Mouse (Mus musculus) kidney, adult 2 months (tissue): ENCODE results near the gene Ccdc114. TPM values are rescaled to one million over a fixed set of nuclear protein-coding genes. Genes with fewer than 3 reads are reported as not detected.

ENCODE experiments used
- DNase-seq: peaks from one replicate; pipeline ENCODE4 v3.0.0; 2021
- H3K27ac ChIP-seq: fragments of 200-500 bp; 2 replicates; pipeline ENCODE4 v1.5.1; 2012; ENCODE audit warnings: low read depth, low read length, control low read depth, inconsistent platforms; ENCODE audit not compliant: insufficient read depth
- H3K27me3 ChIP-seq: fragments of 200-500 bp; replicated peaks from 2 replicates; pipeline ENCODE4 v1.6.1; 2012; ENCODE audit warnings: mild to moderate bottlenecking, moderate library complexity, low read length, inconsistent platforms; ENCODE audit not compliant: control insufficient read depth, insufficient read depth
- H3K36me3 ChIP-seq: fragments of 200-500 bp; 2 replicates; pipeline ENCODE4 v1.6.1; 2012; ENCODE audit warnings: mild to moderate bottlenecking, moderate library complexity, low read length, inconsistent platforms; ENCODE audit not compliant: control insufficient read depth, insufficient read depth
- H3K4me1 ChIP-seq: fragments of 200-500 bp; 2 replicates; pipeline ENCODE4 v1.6.1; 2011; ENCODE audit warnings: low read length; ENCODE audit not compliant: control insufficient read depth, insufficient read depth
- H3K4me3 ChIP-seq: fragments of 200-500 bp; 2 replicates; pipeline ENCODE4 v1.5.1; 2011; ENCODE audit warnings: mild to moderate bottlenecking, low read depth, low read length, control low read depth; ENCODE audit not compliant: insufficient read depth
- CTCF ChIP-seq: fragments of 200-500 bp; conservative IDR thresholded peaks from 2 replicates; pipeline ENCODE4 v1.5.1; 2011; ENCODE audit warnings: low read depth, mild to moderate bottlenecking, control low read depth, low read length, moderate library complexity, mixed read lengths; ENCODE audit not compliant: insufficient read depth, insufficient read length
- POLR2A ChIP-seq: fragments of 200-500 bp; IDR thresholded peaks from one replicate; pipeline ENCODE4 v1.6.1; 2011; ENCODE audit warnings: low read depth, low read length, control low read depth
- WGBS: fragments of 180-500 bp; shearing (Covaris S2); methylation state at CpG from one replicate; pipeline ENCODE4 v1.1.7; 2018; 5-methylcytosine and 5-hydroxymethylcytosine counted together
- polyA plus RNA-seq: library from polyadenylated mRNA; depleted of rRNA; stranded (reverse); fragments of >200 nt; gene quantifications from 2 replicates; pipeline ENCODE4 v1.2.3, GENCODE M21; 2012; rRNA removed

Ccdc114 gene
- polyA plus RNA-seq, 1 experiment, result 8.6 TPM

DNA sequence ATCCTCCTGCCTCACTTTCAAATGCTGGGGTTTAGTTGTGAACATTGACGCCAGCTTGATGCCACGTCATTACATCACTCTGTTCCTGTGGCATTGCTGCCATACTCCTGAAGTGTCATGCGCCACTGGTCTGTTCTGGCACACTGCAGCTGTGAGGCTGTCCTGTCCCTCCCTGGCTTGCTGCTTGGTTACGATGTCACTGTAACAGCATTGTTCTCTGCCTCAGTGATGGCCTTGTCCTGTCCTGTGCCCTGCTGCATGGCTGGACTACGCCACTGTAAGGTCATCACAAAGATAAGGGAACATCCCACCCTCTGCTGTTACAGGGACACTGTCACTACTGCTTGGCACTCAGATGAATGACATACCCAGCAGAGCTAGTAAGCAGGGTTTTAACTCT, 57.7 kb downstream of the Ccdc114 start:
- Histone ChIP-seq H3K4me1 (no peaks in the 10 kb centered on the region), H3K27me3 (no peaks in the 10 kb centered on the region), H3K27ac (no peak overlapping the region), H3K36me3 (no peaks in the 10 kb centered on the region), H3K4me3 (no peak overlapping the region)
- DNase-seq, result no peak
- WGBS, result 77% methylated on average over 5 of the region's 5 CpGs
- no peak for TF ChIP-seq POLR2A
- no peak for TF ChIP-seq CTCF

DNA sequence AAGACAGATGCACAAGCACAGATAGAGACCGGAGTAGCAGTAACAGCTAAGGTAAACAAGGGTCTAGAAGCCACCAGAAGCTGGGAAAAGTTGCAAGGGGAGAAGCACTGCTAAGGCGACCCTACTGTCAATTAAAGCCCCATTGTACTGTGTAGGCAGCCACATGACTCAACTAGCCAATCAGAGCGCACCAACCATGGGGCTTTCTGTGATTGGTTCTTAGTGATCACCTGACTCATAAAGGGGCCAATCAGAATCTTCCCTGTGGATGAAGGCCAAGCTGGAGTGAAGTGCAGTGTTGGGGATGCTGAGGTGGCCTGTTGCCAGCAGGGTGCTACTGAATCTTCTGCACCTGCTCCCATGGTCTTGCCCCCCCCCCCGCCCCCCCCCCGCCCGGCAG, 63.0 kb downstream of the Ccdc114 start:
- TF ChIP-seq CTCF (no peak), POLR2A (no peak)
- Histone ChIP-seq H3K36me3 (no peaks in the 10 kb centered on the region), H3K27ac (no peak overlapping the region), H3K4me1 (no peaks in the 10 kb centered on the region), H3K4me3 (no peak overlapping the region), H3K27me3 (no peaks in the 10 kb centered on the region)
- no peak for DNase-seq
- WGBS, result 68% methylated on average over 6 of the region's 6 CpGs

GRCm38 (mm10) chr7:45988344-45988743, 64.5 kb downstream of the Ccdc114 start:
- no peaks in the 10 kb centered on the region for H3K36me3 ChIP-seq
- WGBS, result 91% methylated on average over 1 of the region's 1 CpGs
- H3K27ac ChIP-seq, result no peak overlapping the region
- TF ChIP-seq POLR2A (no peak), CTCF (no peak)
- no peak overlapping the region for H3K4me3 ChIP-seq
- H3K4me1 ChIP-seq, result no peaks in the 10 kb centered on the region
- DNase-seq, result no peak
- no peaks in the 10 kb centered on the region for H3K27me3 ChIP-seq

- no peak for TF ChIP-seq CTCF
- TF ChIP-seq POLR2A, result no peak
- Histone ChIP-seq H3K4me3 (no peak overlapping the region), H3K4me1 (no peaks in the 10 kb centered on the region), H3K27ac (no peak overlapping the region), H3K36me3 (no peaks in the 10 kb centered on the region), H3K27me3 (no peaks in the 10 kb centered on the region)
- no peak for DNase-seq
- 83% methylated on average over 8 of the region's 8 CpGs for WGBS
Measured at GRCm38 (mm10) chr7:45992470-45992869, 68.6 kb downstream of the Ccdc114 start.

Other genes starting within 250 kb of the Ccdc114 start
- gene Ntn5, start 240.1 kb upstream of the Ccdc114 start, polyA plus RNA-seq, result 0.09 TPM in 1 of 2 replicates, not detected in the other
- 0.22 and 0.23 TPM in 2 replicates for gene Sec1, start 229.7 kb upstream of the Ccdc114 start, polyA plus RNA-seq
- 8.1 and 8.3 TPM in 2 replicates for gene Car11, start 224.2 kb upstream of the Ccdc114 start, polyA plus RNA-seq
- 106 and 116 TPM in 2 replicates for gene Dbp, start 219.0 kb upstream of the Ccdc114 start, polyA plus RNA-seq
- 955 and 1,014 TPM in 2 replicates for gene Rpl18, start 208.6 kb upstream of the Ccdc114 start, polyA plus RNA-seq
- gene Sphk2, start 206.1 kb upstream of the Ccdc114 start, polyA plus RNA-seq, result 57.2 and 68.3 TPM in 2 replicates
- gene Fam83e, start 202.9 kb upstream of the Ccdc114 start, polyA plus RNA-seq, result 0.19 and 0.35 TPM in 2 replicates
- 0.15 and 0.28 TPM in 2 replicates for gene Spaca4, start 198.3 kb upstream of the Ccdc114 start, polyA plus RNA-seq
- 5.7 and 7.3 TPM in 2 replicates for gene Lmtk3, start 140.3 kb upstream of the Ccdc114 start, polyA plus RNA-seq
- 4.2 and 6.1 TPM in 2 replicates for gene Sult2b1, start 139.4 kb upstream of the Ccdc114 start, polyA plus RNA-seq
- 43.3 and 44.7 TPM in 2 replicates for gene Cyth2, start 109.5 kb upstream of the Ccdc114 start, polyA plus RNA-seq
- gene Kcnj14, start 99.3 kb upstream of the Ccdc114 start, polyA plus RNA-seq, result 0.28 and 0.31 TPM in 2 replicates
- 12.3 and 12.9 TPM in 2 replicates for gene Grwd1, start 93.1 kb upstream of the Ccdc114 start, polyA plus RNA-seq
- 331 and 358 TPM in 2 replicates for gene Kdelr1, start 51.3 kb upstream of the Ccdc114 start, polyA plus RNA-seq
- 0.45 and 0.50 TPM in 2 replicates for gene Grin2d, start 45.7 kb upstream of the Ccdc114 start, polyA plus RNA-seq
- 0.19 and 0.50 TPM in 2 replicates for gene Syngr4, start 27.4 kb upstream of the Ccdc114 start, polyA plus RNA-seq
- 123 and 143 TPM in 2 replicates for gene Tmem143, start 27.1 kb upstream of the Ccdc114 start, polyA plus RNA-seq
- gene Emp3, start 2.7 kb upstream of the Ccdc114 start, polyA plus RNA-seq, result 62.1 and 65.4 TPM in 2 replicates
- gene Abcc6, start 106.2 kb downstream of the Ccdc114 start, polyA plus RNA-seq, result 13.2 and 21.1 TPM in 2 replicates
- gene Nomo1, start 109.6 kb downstream of the Ccdc114 start, polyA plus RNA-seq, result 36.4 and 36.8 TPM in 2 replicates
- 0.90 and 1.7 TPM in 2 replicates for gene Kcnj11, start 176.7 kb downstream of the Ccdc114 start, polyA plus RNA-seq